ENCODE assay signal across 8 mouse cellular contexts in the genomic region with DNA sequence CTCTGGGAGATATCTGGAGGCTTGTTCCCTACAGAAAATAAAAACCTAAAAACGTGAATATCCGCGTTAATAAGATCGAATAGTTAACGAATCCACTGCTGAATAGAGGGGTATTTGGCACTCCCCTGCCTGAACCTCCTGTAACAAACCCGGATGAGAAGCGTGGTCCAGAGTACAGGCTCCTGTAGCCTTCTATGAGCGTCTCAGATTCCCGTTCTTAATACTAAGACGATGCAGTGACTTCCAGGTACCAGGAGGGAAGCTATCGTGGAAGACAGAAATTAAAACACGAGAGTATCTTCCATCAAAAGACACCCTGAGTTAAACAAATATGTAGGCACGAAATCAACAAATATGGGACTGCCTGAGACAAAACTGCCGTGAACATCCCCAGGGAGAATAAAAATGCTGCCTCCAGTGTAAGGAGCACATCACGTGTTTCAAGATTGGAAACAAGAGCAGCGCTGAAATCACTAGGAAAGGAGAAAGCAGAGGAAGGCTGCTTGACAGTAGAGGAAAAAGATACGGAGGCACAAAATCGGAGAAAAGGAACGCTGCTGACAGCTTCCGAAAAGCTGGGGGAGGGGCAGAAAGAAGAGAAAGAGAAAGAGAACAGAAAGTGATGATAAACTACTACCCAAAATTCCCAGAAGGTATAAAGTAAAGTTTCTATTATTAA.
DNase-seq lines count a peak whose midpoint lies in the region; ATAC-seq and TF ChIP-seq lines count a peak whose summit lies in the region.
"Had no signal": no experiment of that assay in that cellular context is flagged by ENCODE, and none has a peak within 500 bp of the region (broad histone marks: within the 10 kb centered on the region; RNA-seq: fewer than 3 reads in every experiment).

No protein-coding gene starts in this region.

- ATAC-seq in hindbrain, postnatal 0 days: no peak

- peak overlapping the region; percentile 54 for H3K27ac ChIP-seq in left cerebral cortex, adult 2 months
- 0 out of 2 replicates have a peak overlapping the region, but pooled peaks have one; percentile 27 for H3K27ac ChIP-seq in hindbrain, postnatal 0 days

- H3K4me2 ChIP-seq in hindbrain, postnatal 0 days (ENCODE audit: low read depth, low read length): peak overlapping the region; percentile 40

- H3K4me3 ChIP-seq in left cerebral cortex, adult 2 months: peak overlapping the region; percentile 48
- peak overlapping the region; percentile 23; the same call in 1 of the 2 replicates for H3K4me3 ChIP-seq in hindbrain, postnatal 0 days (ENCODE audit: low read length)
- H3K4me3 ChIP-seq: megakaryocyte, embryonic 14.5 days had no signal

- H3K4me1 ChIP-seq in hindbrain, postnatal 0 days (ENCODE audit: insufficient read depth, low read length): 0 out of 2 replicates have a peak, but pooled peaks cover 3% of the 10 kb centered on the region

- WGBS in hindbrain, postnatal 0 days: 69% methylated on average over 20 of the region's 20 CpGs

- intact Hi-C loops in left cerebral cortex, adult 2 months (cut with DNase I): loop anchor here (5.0 kb wide), 2 partner anchors 43 to 113 kb away; no protein-coding TSS in a partner anchor

- TF ChIP-seq POLR2A in brain, embryonic 14.5 days (IDR thresholded peaks at IDR 0.05; ENCODE audit: borderline replicate concordance, extremely low read depth, insufficient read depth, insufficient read length, poor library complexity, severe bottlenecking): no peak

- H3K27me3 ChIP-seq in hindbrain, postnatal 0 days (ENCODE audit: insufficient read depth, low read length): no peaks in the 10 kb centered on the region
- H3K27me3 ChIP-seq: megakaryocyte, embryonic 14.5 days had no signal

- DNase-seq in left cerebral cortex, adult 2 months (ENCODE audit: extremely low spot score in 1 of 2, low spot score in 2 of 2): no peak
- no peak for DNase-seq in left cerebral cortex, adult 11 months (ENCODE audit: low spot score)
- DNase-seq in brain, embryonic 14.5 days (ENCODE audit: low read depth): peak; percentile 9
- peak; percentile 17 to 34 for DNase-seq in cerebellum, adult 18-20 months
- DNase-seq in hindbrain, postnatal 0 days (ENCODE audit: low spot score): peak; percentile 16
- DNase-seq in urinary bladder, postnatal 36 days (ENCODE audit: low spot score in 2 of 2): no peak
- DNase-seq in kidney, adult 18-20 months: no peak

- TF ChIP-seq CTCF in left cerebral cortex, adult 2 months (IDR thresholded peaks at IDR 0.05): no peak; the same call in 1 of the 2 replicates
- no peak for TF ChIP-seq CTCF in brain, embryonic 14.5 days (IDR thresholded peaks at IDR 0.05; ENCODE audit: borderline replicate concordance, extremely low read depth, insufficient read depth, insufficient read length)
- no peak for TF ChIP-seq CTCF in hindbrain, postnatal 0 days (IDR thresholded peaks at IDR 0.05; ENCODE audit: low read depth)

- H3K36me3 ChIP-seq in hindbrain, postnatal 0 days (ENCODE audit: insufficient read depth, low read length): no peaks in the 10 kb centered on the region

- H3K9me3 ChIP-seq in hindbrain, postnatal 0 days (ENCODE audit: low read length): peaks cover 4% of the 10 kb centered on the region; the same call in 1 of the 2 replicates

- no peak overlapping the region for H3K9ac ChIP-seq in hindbrain, postnatal 0 days (replicated peaks; ENCODE audit: low read length)

Comparison
In these comparisons a context has a peak if more than half of its experiments do, and no peak if none do; other contexts are left out.
1. DNase-seq: peak in brain, embryonic 14.5 days (single experiment), cerebellum, adult 18-20 months (2 of 2) and hindbrain, postnatal 0 days (single experiment); none in left cerebral cortex, adult 2 months (0 of 2), left cerebral cortex, adult 11 months (single experiment), urinary bladder, postnatal 36 days (0 of 2) and kidney, adult 18-20 months (single experiment).